Mouse (Mus musculus) G1E (cell line): ENCODE results near the gene Ppm1h.

Experiments used
- CTCF ChIP-seq: IDR thresholded peaks from 2 replicates; pipeline ENCODE4 v1.5.1; 2012; ENCODE audit warnings: low read depth, low read length, inconsistent platforms, mixed read lengths
- GATA1 ChIP-seq: IDR thresholded peaks from 2 replicates; pipeline ENCODE4 v1.6.1; 2012; ENCODE audit warnings: borderline replicate concordance, low read length, inconsistent platforms, mixed read lengths
- TAL1 ChIP-seq: conservative IDR thresholded peaks from 2 replicates; pipeline ENCODE4 v1.6.1; 2012; ENCODE audit warnings: low read depth, low read length, inconsistent platforms, mixed read lengths

DNA sequence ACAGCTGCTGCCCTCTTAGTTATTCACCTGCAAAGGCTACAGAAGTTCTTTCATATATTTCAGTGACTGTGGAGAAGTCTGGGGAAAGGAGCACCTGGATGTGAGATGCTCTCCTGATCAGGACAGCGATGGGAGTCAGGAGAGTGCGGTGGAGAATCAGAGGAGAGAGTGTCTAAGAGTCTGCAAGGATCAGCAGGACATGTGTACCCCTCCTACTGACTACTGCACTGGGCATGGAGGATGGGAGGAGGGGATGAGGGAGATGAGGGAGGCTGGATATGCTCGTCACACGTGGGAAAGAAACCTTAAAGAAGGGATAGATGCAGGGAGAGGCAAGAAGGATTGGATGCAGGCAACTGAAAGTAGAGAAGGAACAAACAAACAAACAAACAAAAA lies 285.7 kb downstream of the Ppm1h start:
- no peak for TF ChIP-seq GATA1
- no peak for TF ChIP-seq CTCF
- no peak for TF ChIP-seq TAL1
